Mouse (Mus musculus) liver, postnatal 0 days (tissue): ENCODE data around the gene Jph4. TPM values are rescaled to one million over a fixed set of nuclear protein-coding genes. Genes with fewer than 3 reads are reported as not detected.

Source experiments
- ATAC-seq: fragments of 200-750 bp; cut with Nextera tagmentation; 2 replicates; pipeline ENCODE4 v1.8.0; 2017; ENCODE audit warnings: mild to moderate bottlenecking, moderate library complexity
- DNase-seq: peaks from one replicate; pipeline ENCODE4 v3.0.0-alpha.2; 2016
- H3K27ac ChIP-seq: fragments of 300-500 bp; sonication (generic); 2 replicates; pipeline ENCODE4 v1.5.1; 2014; ENCODE audit warnings: antibody characterized with exemption, moderate library complexity, mild to moderate bottlenecking, low read depth
- H3K27me3 ChIP-seq: fragments of 300-500 bp; sonication (generic); 2 replicates; pipeline ENCODE4 v1.6.1; 2014; ENCODE audit warnings: low read length, control low read depth, mixed read lengths; ENCODE audit not compliant: insufficient read depth
- H3K36me3 ChIP-seq: fragments of 300-500 bp; sonication (generic); replicated peaks from 2 replicates; pipeline ENCODE4 v1.6.1; 2014; ENCODE audit warnings: mild to moderate bottlenecking, control low read depth, low read length, moderate library complexity, mixed read lengths; ENCODE audit not compliant: insufficient read depth
- H3K4me1 ChIP-seq: fragments of 300-500 bp; sonication (generic); 2 replicates; pipeline ENCODE4 v1.6.1; 2014; ENCODE audit warnings: antibody characterized with exemption, mild to moderate bottlenecking, control low read depth; ENCODE audit not compliant: insufficient read depth
- H3K4me2 ChIP-seq: fragments of 300-500 bp; sonication (generic); 2 replicates; pipeline ENCODE4 v1.6.1; 2014; ENCODE audit warnings: low read depth, mild to moderate bottlenecking, low read length, moderate library complexity, mixed read lengths
- H3K4me3 ChIP-seq: fragments of 300-500 bp; sonication (generic); 2 replicates; pipeline ENCODE4 v1.5.1; 2014; ENCODE audit warnings: low read depth, low read length
- H3K9ac ChIP-seq: fragments of 300-500 bp; sonication (generic); replicated peaks from 2 replicates; pipeline ENCODE4 v1.6.1; 2014; ENCODE audit warnings: mild to moderate bottlenecking, moderate library complexity
- H3K9me3 ChIP-seq: fragments of 300-500 bp; sonication (generic); 2 replicates; pipeline ENCODE4 v1.6.1; 2016; ENCODE audit warnings: mild to moderate bottlenecking, control low read depth, low read length, mixed read lengths
- CTCF ChIP-seq: sonication (generic); IDR thresholded peaks from 2 replicates; pipeline ENCODE4 v1.5.1; 2016; ENCODE audit warnings: antibody characterized with exemption, low read depth
- EP300 ChIP-seq: IDR thresholded peaks from 2 replicates; pipeline ENCODE4 v1.6.1; 2016; ENCODE audit warnings: antibody characterized with exemption, low read depth, mild to moderate bottlenecking
- WGBS: fragments of 180-500 bp; shearing (Covaris S2); extraction: QIAGEN DNeasy Blood & Tissue Kit; methylation state at CpG from one replicate; pipeline ENCODE4 v1.1.7; 2014; ENCODE audit not compliant: insufficient replicate concordance; 5-methylcytosine and 5-hydroxymethylcytosine counted together
- polyA plus RNA-seq: library from polyadenylated mRNA; unstranded; fragments of >200 nt; fragmentation: Nextera tagmentation; extraction: Ambion mirVana; gene quantifications from 2 replicates; pipeline ENCODE4 v1.2.1, GENCODE M21; 2015

Gene Jph4
- polyA plus RNA-seq, 1 experiment from 2014 or later: not detected

- WGBS: under 1% methylated on average over 34 of the region's 34 CpGs
- peak; percentile 90 for ATAC-seq
- Histone ChIP-seq H3K9ac (peak within 1 kb of the TSS; percentile 47), H3K36me3 (no peaks in the 10 kb centered on the region), H3K4me3 (peak within 1 kb of the TSS; percentile 70), H3K27me3 (no peaks in the 10 kb centered on the region), H3K4me2 (peak within 1 kb of the TSS; percentile 95), H3K27ac (peak within 1 kb of the TSS; percentile 9; the same call in 1 of the 2 replicates), H3K9me3 (no peaks in the 10 kb centered on the region), H3K4me1 (peaks cover 26% of the 10 kb centered on the region)
- peak; percentile 26; the same call in 1 of the 2 replicates for TF ChIP-seq CTCF
- TF ChIP-seq EP300: peak; percentile 55; the same call in 1 of the 2 replicates
- DNase-seq: peak; percentile 94
Measured at GRCm38 (mm10) chr14:55092011-55092577, 24.6 kb downstream of the Jph4 start, which contains the start of gene Zfhx2. Zfhx2 (minus strand) TSS chr14:55092324.

GRCm38 (mm10) chr14:55091209-55091865, 25.4 kb downstream of the Jph4 start:
- Histone ChIP-seq H3K9me3 (no peaks in the 10 kb centered on the region), H3K27ac (0 out of 2 replicates have a peak overlapping the region, but pooled peaks have one; percentile 9), H3K27me3 (no peaks in the 10 kb centered on the region), H3K4me2 (peak overlapping the region; percentile 95), H3K4me3 (peak overlapping the region; percentile 70), H3K4me1 (peaks cover 20% of the 10 kb centered on the region), H3K36me3 (no peaks in the 10 kb centered on the region), H3K9ac (peak overlapping the region; percentile 47)
- WGBS: 8% methylated on average over 34 of the region's 34 CpGs
- ATAC-seq (no peak), DNase-seq (no peak)
- TF ChIP-seq CTCF: no peak
- no peak for TF ChIP-seq EP300

DNA sequence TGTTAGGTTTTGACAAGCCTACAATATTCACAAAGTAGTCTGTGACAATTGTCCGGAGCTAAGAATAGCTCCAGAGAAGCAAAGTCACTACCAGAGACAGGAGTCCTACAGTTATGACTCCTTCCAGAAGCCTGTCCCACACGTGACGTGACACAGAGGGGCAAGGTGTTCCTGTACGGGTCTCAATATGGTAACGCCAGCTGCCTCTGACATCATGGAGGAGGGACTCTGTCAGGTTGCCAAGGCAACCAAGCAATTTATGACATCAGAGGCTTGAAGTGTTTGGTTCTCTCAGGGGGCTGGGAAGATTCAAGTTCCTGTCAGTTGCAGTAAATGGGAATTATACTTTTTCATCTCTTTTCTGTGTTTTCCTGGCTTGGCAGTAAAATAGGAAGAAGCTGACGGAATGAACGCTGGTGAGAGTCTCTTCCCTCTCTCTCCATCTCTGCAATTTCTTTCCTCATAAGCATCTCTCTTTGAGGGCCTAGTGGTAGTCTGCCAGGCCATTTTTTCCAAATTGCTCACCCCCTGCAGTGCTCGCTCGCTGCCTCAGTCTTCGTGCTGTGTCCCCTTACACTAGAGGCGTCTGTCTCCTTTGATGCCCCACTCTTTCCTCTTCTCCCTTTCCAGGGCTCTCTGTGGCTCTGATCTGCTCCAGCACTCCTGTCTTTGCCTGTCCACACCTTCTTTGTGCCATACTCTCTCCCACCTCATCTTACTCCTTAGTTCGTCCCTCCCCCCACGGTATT, 27.4 kb downstream of the Jph4 start:
- 67% methylated on average over 13 of the region's 13 CpGs for WGBS
- no peak overlapping the region for H3K4me2 ChIP-seq
- no peaks in the 10 kb centered on the region for H3K9me3 ChIP-seq
- no peak for ATAC-seq
- DNase-seq: no peak
- H3K27me3 ChIP-seq: no peaks in the 10 kb centered on the region
- H3K36me3 ChIP-seq: no peaks in the 10 kb centered on the region
- peak overlapping the region; percentile 19; the same call in 1 of the 2 replicates for H3K27ac ChIP-seq
- TF ChIP-seq EP300 (no peak), CTCF (no peak)
- no peak overlapping the region for H3K9ac ChIP-seq
- H3K4me1 ChIP-seq: peaks cover 18% of the 10 kb centered on the region
- no peak overlapping the region for H3K4me3 ChIP-seq

DNA sequence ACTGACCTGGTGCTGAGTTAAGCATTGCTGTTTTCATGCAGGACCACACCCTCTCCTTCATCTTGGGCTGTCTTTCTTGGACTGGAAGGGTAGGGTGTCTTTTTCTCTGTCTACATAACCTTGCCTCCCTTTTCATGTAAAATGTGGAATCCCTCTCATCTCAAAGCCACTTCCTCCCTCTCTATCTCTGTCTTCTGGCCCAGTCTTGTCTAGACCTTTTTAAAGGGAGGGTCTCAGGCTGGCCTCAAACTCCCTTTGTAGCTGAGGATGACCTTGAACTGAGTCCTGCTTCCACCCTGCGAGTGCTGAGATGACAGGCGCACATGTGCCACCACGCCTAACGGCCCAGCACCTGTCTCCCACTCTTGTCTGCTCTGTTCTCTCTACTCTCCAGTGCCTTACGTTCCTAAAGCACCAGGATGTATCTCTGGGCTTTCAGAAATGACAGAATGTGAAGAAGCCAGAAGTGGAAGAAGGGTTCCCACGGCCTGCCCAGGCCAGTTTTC, 30.7 kb downstream of the Jph4 start:
- Histone ChIP-seq H3K27ac (no peak overlapping the region), H3K36me3 (no peaks in the 10 kb centered on the region), H3K9me3 (no peaks in the 10 kb centered on the region), H3K4me2 (no peak overlapping the region), H3K9ac (no peak overlapping the region), H3K4me1 (peaks cover 14% of the 10 kb centered on the region), H3K4me3 (no peak overlapping the region), H3K27me3 (no peaks in the 10 kb centered on the region)
- TF ChIP-seq CTCF: no peak
- no peak for TF ChIP-seq EP300
- no peak for DNase-seq
- no peak for ATAC-seq
- WGBS: 81% methylated on average over 6 of the region's 6 CpGs

GRCm38 (mm10) chr14:55085324-55086008, 31.3 kb downstream of the Jph4 start:
- H3K27me3 ChIP-seq: no peaks in the 10 kb centered on the region
- H3K4me3 ChIP-seq: no peak overlapping the region
- H3K9ac ChIP-seq: no peak overlapping the region
- H3K36me3 ChIP-seq: no peaks in the 10 kb centered on the region
- no peak overlapping the region for H3K27ac ChIP-seq
- WGBS: 75% methylated on average over 9 of the region's 9 CpGs
- TF ChIP-seq CTCF (no peak), EP300 (no peak)
- no peaks in the 10 kb centered on the region for H3K9me3 ChIP-seq
- peaks cover 10% of the 10 kb centered on the region for H3K4me1 ChIP-seq
- ATAC-seq (peak; percentile 57), DNase-seq (peak; percentile 50)
- H3K4me2 ChIP-seq: no peak overlapping the region
